Mouse (Mus musculus): ENCODE results near the gene Utp11. TPM values are rescaled to one million over a fixed set of nuclear protein-coding genes. Genes with fewer than 3 reads are reported as not detected.
A peak's percentile ranks its signal among the peaks of the same experiment; 100 is the strongest.

Utp11 gene
- total RNA-seq, 4 experiments from 2014 or later = 15.3 to 18.3 (median 16.4) TPM

- no peak for DNase-seq (ENCODE audit: low spot score in 2 of 2)
These were observed 11.5 kb upstream of the Utp11 start for GRCm38 (mm10) chr4:124704797-124705474.

- no peak for DNase-seq (ENCODE audit: low spot score in 2 of 2)
These were observed 10.7 kb upstream of the Utp11 start for GRCm38 (mm10) chr4:124703881-124704796.

GRCm38 (mm10) chr4:124703406-124703805 lies 10.0 kb upstream of the Utp11 start:
- DNase-seq (ENCODE audit: low spot score in 2 of 2) = no peak

GRCm38 (mm10) chr4:124701916-124702315 lies 8.5 kb upstream of the Utp11 start:
- DNase-seq (ENCODE audit: low spot score in 2 of 2) = no peak

- no peak for DNase-seq (ENCODE audit: low spot score in 2 of 2)
These were observed 7.8 kb upstream of the Utp11 start for GRCm38 (mm10) chr4:124701052-124701845.

DNA sequence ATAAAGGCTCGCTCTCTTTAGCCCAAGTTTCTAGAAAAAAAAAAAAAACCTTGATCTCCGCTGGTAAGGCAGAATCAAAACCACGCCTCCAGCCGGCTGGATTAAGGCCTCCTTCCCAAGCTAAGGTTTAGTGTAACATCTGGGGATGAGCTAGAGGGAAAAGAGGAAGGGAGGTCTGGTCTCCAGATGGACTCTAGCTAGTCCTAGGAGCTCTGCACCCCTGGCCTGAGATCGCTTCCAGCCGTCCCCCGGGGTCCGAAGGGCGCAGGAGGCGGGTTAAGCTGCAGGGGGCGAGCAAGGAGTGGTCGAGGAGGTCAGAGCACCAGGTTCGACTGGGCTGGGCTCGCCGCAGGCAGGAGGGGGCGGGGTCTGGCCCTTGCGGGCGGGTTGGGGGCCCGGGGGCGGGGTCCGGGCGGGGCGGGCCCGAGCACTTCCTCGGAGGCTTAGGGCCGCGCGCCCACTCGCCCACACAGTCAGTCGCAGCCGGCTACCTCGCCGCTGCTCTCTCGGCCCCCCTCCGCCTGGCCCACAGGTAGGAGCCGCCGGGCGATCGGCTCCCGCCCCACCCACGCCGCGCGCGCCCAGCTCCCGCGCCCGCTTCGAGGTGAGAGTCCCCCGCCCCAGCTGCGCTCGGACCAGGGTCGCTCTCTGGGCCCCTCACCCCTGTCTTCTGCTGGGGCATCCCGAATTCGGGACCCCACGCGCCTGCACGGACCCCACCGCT lies 7.0 kb upstream of the Utp11 start, which contains the start of gene Fhl3:
Gene Fhl3 (plus strand): TSS at position 454 of the 724 bp plus-strand sequence.
- no peak for DNase-seq (ENCODE audit: low spot score in 2 of 2)

- DNase-seq (ENCODE audit: low spot score in 2 of 2) = no peak
These were observed 6.4 kb upstream of the Utp11 start for GRCm38 (mm10) chr4:124699791-124700190.

DNA sequence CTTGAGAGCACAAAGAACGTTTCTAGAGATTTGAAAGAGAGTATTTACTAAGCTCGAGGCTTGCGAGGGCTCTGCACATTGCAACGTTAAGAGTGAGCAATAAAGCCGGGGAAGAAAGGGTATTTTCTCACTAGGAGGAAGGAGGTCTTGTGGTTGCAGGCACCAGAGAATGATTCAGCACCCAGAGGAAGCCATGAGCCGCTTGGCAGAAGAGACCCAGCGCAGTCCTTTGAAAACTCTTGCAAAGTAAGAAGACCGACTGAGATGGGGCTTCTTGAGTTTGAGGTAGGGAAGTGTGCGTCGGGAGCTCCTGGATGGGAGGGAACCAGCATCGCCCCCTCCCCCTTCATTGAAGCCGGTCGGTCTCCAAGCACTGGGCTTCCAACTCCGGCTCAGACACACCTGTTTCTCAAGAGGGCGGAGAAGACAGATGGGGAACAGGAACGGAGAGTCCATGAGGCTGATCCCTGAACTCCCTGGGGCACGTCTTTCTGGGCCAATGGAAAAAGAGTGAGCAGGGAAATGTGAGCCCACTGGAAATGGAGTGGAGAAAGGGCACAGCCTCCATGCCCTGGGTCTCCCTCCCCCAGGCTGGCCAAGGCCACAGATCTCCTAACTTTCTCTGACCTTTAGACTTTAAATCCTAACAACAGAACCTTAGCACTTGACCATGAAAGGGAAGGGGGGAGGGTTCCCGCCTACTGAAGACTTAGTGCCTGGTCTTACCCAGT lies 2.6 kb upstream of the Utp11 start:
- DNase-seq (ENCODE audit: low spot score in 2 of 2) = no peak

DNA sequence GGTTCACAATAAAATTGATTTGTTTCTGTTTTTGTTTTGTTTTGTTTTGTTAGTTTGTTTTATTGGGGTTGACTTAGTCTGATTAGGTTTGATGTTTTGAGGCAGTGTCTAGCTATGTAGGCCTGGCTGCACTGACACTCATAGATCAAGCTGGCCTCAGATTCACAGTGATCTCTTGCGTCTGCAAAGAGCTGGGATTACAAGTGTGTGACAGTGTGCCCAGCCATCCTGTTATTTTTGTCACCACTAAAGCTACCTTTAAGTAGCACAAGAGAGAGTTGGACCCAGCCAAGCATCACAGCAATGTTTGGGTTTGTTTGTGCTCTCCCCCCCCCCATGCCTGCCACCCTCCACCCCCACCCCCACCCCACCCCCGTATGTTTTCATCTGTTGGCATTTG lies 1.2 kb upstream of the Utp11 start:
- no peak for DNase-seq (ENCODE audit: low spot score in 2 of 2)

GRCm38 (mm10) chr4:124692416-124692861 lies 961 bp downstream of the Utp11 start:
- DNase-seq (ENCODE audit: low spot score in 2 of 2) = no peak

- no peak for DNase-seq (ENCODE audit: low spot score in 2 of 2)
These were observed 1.9 kb downstream of the Utp11 start for GRCm38 (mm10) chr4:124691455-124691854.

DNA sequence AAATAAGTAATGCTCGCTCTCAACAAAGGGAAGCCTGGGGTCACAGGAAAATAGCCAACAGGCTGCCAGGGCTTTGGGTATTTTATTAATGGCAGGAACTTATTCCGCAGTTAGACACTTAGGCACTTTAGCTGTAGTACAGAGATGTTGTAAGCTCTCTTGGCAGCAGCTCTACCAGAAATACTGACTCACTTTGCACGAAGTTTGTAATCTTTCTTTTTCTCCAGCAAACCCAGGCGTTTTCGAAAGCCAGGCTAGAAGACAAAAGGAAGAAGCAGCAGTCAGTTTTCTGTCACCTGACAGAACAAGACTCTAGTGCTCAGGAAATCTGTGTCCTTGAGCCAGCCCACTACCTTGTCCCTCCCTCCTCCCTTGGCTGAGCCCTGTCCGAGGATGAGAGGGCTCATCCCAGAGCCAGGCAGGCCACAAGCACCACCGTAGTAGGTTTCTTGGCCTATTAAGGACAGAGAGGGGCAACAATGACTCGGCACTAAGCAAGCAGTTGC lies 7.5 kb downstream of the Utp11 start:
- no peak for DNase-seq (ENCODE audit: low spot score in 2 of 2)

GRCm38 (mm10) chr4:124685453-124685852 lies 7.9 kb downstream of the Utp11 start:
- DNase-seq (ENCODE audit: low spot score in 2 of 2) = no peak

DNA sequence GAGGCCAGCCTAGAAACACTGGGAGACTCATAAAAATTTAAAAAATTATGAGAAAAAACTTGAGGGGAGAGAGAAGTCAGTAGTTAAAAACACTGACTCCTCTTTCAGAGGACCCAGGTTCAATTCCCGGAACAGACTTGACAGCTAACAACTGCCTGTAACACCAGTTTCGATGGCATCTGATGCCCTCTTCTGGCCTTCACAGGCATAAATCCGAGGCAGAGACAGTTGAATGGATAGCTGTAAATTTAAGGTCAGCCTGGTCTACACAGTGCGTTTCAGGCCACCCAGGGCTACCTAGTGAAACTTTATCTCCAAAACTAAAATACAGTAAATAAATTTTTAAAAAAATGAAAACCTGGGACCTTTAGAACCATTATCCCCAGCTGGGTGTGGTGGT lies 8.4 kb downstream of the Utp11 start:
- no peak for DNase-seq (ENCODE audit: low spot score in 2 of 2)

DNA sequence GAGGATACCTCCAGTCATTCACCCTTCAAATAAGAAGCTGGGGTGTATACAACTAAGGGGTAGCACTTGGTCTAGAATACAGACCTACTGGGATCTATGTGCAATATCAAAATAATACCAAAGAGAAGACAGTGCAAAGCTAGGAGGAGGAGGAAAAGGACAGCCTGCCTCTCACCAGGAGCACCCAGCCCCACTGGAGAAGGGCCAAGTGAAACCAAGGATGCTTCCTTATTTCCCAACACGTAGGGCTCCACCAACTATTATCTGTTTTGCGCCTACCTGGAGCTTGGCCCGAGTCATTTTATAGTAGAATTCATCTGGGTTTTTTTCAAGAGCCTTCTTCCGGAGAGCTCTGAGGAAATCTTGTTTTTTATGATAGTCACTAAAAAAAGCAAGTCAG lies 9.9 kb downstream of the Utp11 start:
- no peak for DNase-seq (ENCODE audit: low spot score in 2 of 2)

DNA sequence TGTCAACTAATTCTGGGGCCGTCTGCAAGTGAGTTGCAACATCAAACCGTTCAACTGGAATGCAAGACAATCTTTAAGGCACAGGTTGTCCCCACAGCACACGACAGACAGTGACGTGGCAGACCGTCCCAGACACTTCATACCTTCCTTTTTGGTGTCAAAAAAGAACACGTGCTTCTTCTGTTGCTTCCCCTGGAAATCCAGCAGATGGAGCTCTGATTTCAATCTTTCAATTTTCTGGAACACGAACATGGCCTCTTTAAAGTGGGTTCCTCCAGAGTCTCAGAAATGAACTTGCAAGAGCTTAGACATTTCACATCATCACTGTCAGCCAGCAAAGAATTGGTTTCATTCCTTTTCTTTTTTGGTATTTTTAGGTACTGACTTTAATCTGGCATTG lies 11.1 kb downstream of the Utp11 start:
- no peak for DNase-seq (ENCODE audit: low spot score in 2 of 2)

GRCm38 (mm10) chr4:124675958-124676357 lies 17.4 kb downstream of the Utp11 start:
- no peak for DNase-seq (ENCODE audit: low spot score in 2 of 2)

DNA sequence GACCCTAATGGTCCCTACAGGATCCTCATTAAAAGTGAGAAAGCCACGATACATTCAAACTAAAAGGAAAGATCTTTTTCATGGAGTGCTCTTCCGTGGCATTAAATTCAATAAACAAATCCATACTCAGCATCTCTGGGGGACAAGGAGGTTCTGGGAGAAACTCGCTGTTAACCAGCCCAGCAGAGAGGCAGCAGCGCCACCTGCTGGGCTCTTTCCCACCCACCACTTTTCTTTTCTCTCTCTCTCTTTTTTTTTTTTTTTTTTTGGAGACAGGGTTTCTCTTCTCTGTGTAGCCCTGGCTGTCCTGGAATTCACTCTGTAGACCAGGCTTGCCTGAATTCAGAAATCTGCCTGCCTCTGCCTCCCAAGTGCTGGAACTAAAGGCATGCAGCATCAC lies 18.4 kb downstream of the Utp11 start:
- peak in 1 of 2 experiments; percentile 68 for DNase-seq (ENCODE audit: low spot score in 2 of 2)

- no peak for DNase-seq (ENCODE audit: low spot score in 2 of 2)
These were observed 18.9 kb downstream of the Utp11 start for GRCm38 (mm10) chr4:124674334-124675032.

Measured in layer of hippocampus, adult 8-10 months (tissue).